Mouse (Mus musculus): Measurements from ENCODE around the gene Hhatl.
A peak's percentile ranks its signal among the peaks of the same experiment; 100 is the strongest.

Gene Hhatl

DNA sequence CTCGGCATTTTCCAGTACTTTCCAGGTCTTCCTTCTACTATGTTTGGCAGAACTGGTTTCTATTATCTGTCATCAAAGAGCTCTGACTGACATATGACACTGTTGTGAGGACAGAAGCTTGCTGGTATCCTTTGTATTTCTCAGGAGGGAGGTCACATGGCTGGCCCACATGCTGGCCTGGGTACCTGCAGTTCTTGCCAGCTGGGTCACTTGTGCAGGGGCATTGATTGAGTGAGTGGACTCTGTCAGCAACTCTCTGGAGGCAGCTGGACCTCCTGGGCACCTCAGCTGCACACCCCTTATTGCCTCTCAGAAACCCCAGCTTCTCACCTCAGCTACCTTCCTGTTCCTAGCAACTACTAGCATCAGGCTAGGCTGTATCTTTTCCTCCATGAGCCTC, 15.2 kb upstream of the Hhatl start:
- no peak for DNase-seq (ENCODE audit: low spot score in 2 of 2)

DNA sequence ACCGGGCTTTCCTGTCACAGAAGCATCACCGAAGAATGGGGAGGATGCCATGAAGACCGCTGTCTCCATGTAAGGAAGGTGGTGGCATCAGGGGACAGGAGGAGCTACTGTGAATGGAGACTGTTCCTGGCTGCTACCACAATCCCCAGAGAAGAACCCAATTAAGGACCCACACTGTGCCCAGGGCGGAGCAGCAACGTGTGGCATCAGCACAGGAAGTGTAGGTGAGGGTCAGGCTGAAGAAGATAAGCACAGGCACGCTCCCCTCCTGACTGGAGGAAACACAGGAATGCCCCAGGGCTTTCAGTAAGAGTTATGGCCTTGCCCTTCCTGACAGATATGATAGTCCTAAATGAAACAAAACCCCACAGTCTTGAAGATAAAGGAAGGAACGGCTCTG, 10.4 kb upstream of the Hhatl start:
- DNase-seq (ENCODE audit: low spot score in 2 of 2): no peak

DNA sequence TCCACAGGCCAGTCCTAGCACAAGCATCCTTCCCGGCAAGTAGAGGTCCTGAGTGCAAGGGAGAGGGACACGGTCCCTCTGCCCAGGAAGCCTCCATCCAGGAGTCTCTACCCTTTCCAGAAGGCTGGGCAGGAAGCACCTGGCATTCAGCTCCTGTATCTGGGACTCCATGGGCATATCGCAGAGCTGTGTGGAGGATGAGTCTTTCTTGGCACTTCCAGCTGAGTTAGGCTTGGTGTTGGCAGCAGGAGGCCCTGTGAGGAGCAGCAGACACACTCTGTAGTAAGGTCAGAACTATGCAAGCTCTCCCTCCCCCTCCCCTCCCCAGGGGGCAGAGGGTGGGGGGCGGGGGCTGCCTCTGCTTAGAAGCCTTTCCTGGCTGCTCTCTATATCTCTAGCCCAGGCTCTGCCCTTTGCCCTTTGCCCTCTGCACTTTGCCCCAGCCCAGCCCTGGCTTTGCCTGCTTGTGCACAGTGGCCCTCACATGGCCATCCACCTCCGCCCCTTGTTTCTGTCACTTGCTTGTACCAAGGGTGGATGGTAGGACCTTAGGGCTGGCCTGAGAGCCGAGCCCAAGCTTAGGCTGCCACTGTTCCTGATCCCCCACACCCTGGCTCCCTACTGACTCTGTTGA, 6.7 kb upstream of the Hhatl start:
- DNase-seq (ENCODE audit: low spot score in 2 of 2): no peak

DNA sequence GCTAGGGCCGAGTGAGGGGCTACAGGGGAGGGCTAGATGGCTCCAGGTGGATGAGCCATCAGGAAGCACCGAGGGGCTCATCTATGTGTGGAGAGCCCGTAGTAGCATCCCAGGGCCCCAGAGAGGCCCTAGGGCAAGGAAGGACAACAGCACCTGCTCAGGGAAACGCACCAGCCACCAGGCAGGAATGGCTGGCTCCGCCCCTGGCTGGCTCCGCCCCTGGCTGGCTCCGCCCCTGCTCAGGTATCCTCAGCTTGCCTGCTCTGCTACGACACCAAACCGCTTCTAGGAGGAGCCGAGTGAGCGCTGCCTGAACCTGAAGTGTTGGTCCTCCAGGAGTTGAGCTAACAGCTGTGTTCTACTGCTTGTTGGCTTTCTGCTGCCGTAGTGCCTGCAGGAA, 5.4 kb upstream of the Hhatl start:
- DNase-seq (ENCODE audit: low spot score in 2 of 2): no peak

DNA sequence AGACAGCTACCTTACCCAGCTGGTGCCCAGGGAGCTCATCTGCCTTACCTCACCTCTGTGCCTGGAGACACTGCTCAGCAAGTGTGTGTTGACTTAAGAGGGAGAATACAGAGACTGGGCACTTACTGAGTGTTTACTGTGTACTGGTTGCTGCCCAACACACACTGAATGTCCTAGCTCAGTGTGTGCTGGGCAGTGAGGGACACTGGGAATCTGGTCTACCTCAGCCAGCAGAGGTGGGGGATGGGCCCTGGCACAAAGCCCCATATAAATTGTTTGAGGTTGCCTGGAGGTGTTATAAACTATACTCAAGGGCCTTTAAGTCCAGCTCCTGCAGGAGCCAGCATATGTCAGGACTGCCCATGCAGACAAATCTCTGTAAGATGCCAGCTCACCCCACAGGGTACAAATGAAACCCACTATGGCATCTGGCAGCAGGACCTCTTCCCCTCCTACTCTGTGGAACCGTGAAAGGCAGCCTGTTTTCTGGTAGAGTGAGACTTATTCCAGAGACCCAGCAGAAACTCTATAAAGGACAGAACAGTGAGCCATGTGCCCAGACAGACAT, 2.7 kb upstream of the Hhatl start:
- DNase-seq (ENCODE audit: low spot score in 2 of 2): no peak

DNA sequence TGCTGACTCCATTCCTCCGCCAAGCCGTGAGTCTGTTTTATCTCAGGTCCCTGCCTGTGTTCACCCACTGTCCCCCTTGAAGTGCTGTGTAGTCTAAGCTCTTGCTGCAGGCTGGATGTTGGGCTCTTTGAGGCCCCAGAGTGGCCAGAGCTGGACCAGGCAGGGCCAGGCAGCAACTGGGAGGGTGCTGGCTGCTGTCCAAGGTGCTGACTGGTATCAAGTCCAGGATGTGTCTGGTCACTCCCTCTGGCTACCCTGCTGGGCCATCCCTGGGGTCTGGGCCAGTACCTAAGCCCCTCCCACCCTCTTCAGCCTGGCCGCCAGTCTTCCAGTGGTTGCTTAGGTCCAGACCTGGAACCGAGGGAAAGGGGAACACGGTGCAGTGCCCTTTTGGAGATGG, 1.1 kb downstream of the Hhatl start:
- peak; percentile 36 to 57 for DNase-seq (ENCODE audit: low spot score in 2 of 2)

DNA sequence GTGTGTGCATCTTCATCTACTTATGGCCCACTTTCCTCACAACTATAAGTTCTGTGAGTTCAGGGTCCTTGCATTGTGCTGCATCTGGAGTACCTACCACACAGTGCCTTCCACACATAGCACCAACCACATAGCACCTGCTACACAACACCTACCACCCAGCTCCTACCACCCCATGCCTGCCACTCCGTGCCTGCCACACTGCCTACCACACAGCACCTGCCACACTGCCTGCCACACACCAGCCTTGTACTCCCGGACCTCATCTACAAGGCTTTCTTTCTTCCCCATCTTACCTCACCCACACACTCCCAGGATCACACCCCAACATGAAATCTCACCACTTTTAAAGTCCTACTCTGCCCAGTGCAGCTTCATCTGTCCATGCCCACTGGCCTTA, 5.9 kb downstream of the Hhatl start:
- DNase-seq (ENCODE audit: low spot score in 2 of 2): no peak

DNA sequence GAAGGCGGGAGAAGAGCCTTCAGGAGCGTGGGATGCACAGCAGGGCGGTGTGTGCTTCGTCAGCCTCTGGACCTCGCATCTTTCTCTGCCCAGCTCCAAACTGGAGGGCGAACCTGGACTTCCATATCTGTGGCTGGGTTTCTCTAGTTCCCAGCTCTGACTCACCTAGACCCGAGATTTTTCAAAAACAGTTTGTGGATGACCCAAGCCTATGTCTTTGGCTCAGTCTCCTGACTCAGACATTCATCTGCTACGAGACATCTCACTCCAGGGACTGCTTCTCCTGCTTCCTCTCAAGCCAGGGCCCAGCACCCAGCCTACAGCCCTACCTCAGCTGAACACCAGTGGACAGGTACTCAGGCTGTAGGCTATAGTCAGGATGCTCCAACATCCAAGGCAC, 7.0 kb downstream of the Hhatl start:
- no peak for DNase-seq (ENCODE audit: low spot score in 2 of 2)

DNA sequence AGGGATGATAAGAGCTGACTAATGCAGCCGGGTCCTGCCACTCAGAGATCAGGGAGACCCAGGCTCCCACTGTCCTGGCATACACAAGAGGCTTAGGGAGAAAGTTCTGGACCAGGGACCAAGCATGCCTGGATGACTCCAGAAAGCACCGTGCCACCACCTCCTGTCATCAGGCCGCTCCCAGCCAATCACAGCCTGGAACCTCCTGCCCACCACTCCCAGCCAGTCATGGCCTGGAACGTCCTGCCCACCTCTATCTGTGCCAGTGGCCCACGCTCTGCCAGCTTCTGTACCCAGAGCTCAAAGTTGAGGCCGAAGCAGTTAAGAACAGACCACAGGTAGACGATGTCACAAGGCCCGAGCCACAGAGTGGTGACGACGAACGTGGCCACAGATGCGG, 7.5 kb downstream of the Hhatl start:
- no peak for DNase-seq (ENCODE audit: low spot score in 2 of 2)

DNA sequence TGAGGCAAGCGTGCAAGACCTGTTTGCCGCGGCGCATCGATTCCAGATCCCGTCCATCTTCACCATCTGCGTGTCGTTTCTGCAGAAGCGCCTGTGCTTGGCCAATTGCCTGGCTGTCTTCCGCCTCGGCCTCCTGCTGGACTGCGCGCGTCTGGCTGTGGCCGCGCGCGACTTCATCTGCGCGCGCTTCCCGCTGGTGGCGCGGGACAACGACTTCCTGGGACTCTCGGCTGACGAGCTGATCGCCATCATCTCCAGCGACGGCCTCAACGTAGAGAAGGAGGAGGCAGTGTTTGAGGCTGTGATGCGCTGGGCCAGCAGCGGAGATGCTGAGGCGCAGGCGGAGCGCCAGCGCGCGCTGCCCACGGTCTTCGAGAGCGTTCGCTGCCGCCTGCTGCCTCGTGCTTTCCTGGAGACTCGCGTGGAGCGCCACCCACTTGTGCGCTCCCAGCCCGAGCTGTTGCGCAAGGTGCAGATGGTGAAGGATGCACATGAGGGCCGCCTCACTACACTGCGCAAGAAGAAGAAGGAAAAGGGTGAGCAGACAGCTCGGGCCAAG, 14.2 kb downstream of the Hhatl start:
- DNase-seq (ENCODE audit: low spot score in 2 of 2): no peak

DNA sequence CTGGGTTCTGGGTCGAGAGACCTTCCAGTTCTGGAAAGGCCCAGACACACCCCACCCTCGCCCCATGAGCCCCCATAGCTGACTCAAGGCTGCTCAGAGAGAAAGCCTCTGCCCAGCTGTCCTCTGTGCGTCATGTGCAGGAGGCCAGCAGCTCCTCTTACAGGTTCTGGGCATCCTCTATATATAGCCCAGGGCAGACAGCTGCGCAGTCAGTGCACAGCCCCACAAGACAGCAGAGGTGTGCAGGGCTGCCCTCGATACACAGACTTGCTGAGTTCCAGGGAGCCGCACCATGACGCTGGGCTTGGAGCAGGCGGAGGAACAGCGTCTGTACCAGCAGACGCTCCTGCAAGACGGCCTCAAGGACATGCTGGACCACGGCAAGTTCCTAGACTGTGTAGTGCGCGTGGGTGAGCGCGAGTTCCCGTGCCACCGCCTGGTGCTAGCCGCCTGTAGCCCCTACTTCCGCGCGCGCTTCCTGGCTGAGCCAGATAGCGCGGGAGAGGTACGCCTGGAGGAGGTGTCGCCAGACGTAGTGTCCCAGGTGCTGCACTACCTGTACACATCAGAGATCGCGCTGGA, 14.7 kb downstream of the Hhatl start, which contains the start of gene Klhl40:
Gene Klhl40 (plus strand): TSS at position 124 of the 582 bp plus-strand sequence.
- DNase-seq (ENCODE audit: low spot score in 2 of 2): no peak

DNA sequence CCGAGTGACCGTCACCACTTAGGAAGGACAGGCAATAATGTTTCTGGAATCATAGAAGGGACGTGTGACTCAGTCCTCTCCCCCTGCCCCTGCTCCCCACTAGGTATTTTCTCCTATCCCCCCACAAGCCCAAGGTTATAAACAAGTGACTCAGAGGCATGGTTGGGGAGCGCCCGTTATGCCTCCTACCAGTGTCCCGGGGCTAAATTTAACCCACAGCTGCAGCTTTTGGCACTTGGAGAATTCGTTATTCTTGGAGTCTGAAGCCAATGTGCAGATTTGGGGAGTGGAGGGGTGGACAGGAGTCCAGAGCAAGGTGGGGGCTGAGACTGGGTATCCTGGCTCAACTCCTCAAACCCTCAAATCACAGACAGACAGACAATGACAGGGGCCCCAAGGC, 15.8 kb downstream of the Hhatl start:
- DNase-seq (ENCODE audit: low spot score in 2 of 2): no peak

DNA sequence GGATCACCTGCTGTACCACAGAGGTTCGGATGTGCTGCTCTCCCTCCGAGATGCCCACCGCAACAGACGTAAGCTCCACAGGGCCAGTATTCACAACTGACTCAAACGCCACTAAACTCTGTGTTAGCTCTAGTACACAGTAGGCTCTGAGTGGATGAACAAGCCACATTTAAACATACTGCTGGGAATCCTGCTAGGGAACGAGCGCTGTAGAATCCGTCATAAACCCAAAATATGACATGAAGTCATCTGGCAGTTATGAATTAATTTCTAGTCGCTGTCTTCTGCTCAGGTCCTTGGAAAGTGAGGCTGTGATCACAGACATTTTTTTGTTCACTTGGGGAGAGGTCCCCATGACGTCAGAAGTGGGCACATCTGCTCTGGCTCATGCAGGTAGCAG, 16.4 kb downstream of the Hhatl start:
- DNase-seq (ENCODE audit: low spot score in 2 of 2): no peak

DNA sequence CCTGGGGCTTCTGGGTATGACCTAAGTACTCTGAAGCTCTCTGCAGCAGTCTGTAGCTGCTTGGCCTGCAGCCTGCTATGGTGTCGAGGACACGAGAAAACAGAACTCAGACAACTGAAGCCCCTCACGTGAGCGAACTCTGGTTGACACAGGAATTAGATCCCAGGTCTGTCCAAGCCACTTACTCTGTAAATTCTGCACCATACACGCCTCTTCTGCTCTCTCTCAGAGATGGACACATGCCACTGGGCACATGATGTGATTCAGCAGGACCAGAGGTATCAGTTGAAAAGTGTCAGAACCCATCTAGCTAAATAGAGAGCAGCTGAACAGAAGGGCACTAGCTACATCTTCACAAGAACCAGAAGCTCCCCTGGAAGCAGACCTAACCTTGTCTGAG, 19.9 kb downstream of the Hhatl start:
- DNase-seq (ENCODE audit: low spot score in 2 of 2): no peak

DNA sequence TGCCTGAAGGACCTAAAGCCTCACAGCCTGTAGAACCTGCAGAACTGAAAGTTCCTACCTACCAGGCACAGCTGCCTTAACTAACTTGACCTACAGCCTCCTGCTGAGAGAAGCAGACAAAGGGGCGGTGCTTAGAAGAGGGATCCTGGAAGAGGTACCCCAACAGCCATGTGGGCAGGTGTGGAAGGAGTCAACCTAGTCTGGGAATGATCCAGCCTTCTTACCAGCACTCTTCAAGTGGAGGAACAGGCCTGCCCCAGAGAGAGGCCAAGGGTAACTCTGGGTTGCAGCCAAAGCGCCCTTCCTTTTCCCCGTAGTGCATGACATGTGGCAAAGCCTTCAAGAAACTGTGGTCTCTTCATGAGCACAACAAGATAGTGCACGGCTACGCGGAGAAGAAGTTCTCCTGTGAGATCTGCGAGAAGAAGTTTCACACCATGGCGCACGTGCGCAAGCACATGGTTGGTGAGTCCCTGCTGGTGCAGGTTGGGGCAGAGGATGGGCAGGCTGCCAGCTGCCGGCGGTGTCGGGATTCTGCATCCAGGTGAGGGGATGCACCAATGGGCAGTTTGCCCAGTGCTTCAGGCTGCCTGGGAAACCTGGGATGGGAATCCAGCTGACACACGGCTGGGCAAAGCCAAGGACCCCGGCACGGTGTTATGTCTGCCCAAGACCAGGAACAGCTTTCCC, 27.0 kb downstream of the Hhatl start:
- DNase-seq (ENCODE audit: low spot score in 2 of 2): no peak

DNA sequence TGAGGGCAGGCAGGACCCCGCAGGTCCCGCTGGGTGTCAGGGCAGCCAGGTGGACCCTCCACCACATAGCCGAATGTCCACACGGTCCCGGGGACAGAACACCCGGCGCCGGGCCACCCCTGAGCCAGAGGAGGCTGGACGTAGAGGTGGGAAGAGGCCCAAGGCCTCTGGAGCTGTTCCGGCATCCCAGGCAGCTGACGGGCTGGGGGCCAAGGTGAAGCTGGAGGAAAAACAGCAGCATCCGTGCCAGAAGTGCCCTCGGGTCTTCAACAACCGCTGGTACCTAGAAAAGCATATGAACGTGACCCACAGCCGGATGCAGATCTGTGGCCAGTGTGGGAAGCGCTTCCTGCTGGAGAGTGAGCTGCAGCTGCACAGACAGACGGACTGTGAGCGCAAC, 28.6 kb downstream of the Hhatl start:
- DNase-seq (ENCODE audit: low spot score in 2 of 2): no peak

DNA sequence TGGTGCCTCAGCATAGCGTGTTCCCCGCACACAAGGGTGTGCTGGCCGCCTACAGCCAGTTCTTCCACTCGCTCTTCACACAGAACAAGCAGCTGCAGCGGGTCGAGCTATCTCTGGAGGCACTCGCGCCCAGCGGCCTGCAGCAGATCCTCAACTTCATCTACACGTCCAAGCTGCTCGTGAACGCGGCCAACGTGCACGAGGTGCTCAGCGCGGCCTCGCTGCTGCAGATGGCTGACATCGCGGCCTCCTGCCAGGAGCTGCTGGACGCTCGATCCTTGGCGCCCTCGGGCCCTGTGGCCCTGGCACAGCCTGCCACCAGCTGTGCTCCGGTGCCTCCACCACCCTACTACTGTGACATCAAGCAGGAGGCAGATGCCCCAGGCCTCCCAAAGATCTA, 29.5 kb downstream of the Hhatl start:
- no peak for DNase-seq (ENCODE audit: low spot score in 2 of 2)

DNA sequence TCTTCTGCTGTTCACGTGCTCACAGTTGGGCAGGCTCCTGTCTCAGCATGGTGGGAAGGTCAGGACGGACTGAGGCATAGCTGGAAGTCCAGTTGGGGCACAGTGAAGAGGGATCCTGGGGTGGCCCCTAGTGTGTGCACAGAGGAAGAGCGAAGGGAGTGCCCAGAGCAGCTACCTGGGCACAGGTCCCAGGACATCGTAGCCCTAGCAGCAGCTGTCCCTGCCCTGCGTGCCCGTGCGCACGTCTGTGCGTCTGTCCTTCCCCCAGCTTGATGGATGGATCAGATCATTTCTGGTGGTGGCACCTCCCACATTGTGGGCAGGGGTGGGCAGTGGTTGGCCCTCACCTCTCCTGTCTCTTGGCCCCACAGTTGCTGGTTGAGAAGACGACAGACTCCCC, 30.1 kb downstream of the Hhatl start:
- DNase-seq (ENCODE audit: low spot score in 2 of 2): no peak

DNA sequence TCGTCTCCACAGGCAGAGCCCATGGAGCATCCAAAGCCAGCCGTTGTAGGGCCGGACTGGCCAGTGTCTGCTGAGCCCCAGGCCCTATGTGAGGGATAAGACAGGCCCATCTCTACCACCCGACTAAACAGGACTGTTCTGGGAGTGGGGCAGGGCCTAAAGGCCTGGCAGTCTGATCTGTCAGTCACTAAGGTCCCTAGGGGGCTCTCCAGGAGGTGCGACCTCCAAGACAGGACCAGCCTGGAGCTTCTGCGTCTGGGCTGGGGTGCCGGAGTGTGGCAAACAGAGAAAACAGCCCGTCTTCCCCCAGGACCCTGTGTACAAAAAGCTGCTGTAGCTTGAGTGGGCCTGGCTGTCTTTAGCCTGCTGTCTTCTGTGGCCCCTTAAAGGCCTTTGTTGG, 30.5 kb downstream of the Hhatl start:
- no peak for DNase-seq (ENCODE audit: low spot score in 2 of 2)

DNA sequence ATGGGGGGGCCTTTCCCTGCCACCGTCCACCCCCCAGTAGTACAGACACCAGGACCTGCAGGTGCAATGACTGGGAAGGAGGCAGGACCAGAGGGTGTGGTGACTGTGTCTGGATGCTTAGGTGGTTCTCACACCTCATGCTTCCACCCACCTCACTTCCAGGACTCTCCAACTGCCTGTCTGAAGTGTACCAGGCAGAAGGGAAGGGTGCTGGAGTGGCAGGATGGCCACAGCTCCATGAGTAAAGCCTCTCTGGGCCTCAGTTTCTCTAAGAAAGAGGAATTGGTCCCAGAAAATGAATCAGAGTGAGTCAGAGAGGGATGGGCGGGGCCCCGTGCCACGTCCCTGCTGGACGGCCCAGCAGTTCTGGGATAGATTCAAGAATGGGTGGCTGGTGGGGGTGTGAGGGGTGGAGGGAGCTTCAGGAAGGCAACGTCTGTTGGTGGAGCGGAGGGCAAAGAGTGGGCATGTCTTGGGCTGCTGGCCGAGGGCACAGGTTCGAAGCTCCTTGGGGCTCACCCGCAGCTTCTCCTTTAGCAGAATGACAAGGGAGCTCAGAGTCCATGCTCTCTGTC, 31.1 kb downstream of the Hhatl start:
- DNase-seq (ENCODE audit: low spot score in 2 of 2): peak in 1 of 2 experiments; percentile 35

DNA sequence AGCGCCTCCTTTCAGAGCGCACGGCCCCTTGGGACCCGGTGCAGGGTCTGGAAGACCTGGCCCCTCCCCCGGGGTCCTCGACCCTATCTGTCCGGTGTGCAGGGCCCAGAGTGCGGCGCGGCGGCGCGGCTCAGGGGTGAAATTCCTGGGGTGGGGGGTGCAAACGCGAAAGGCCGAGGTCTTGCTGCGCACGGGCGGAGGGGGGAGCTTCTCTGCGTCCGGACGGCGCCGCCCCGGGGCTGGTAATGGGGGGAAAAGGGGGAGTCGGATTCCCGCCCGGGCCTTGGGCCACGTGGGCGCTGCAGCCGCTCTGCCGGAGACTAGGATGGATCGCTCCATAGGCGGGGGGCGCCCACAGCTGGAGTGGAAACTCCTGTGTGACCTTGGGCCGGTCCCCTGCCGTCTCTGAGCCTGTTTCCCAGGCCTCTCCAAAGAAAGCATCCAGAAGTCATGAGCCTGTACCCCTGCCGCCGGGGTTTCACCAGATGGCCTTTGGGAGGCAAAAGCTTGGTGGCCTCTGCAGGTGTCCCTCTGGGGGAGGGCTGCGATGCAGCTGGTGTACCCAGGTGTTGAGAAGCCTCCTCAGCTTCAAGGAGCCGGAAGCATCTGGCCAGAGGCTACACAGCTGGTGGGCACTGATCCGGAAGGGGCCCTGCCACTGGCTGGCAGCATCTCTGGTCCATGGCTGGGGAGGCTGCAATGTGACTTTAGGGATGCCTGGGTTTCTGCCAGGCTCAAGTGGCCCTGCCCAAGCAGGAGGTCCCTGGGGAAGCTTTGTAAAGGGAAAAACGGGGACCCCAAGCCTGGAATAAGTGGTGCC, 31.8 kb downstream of the Hhatl start:
- DNase-seq (ENCODE audit: low spot score in 2 of 2): peak in 1 of 2 experiments; percentile 52

All from urinary bladder, postnatal 36 days (tissue).